Mouse (Mus musculus) embryonic facial prominence, embryonic 11.5 days (tissue): Measurements from ENCODE around the gene 1700017D01Rik. TPM values are rescaled to one million over a fixed set of nuclear protein-coding genes. Genes with fewer than 3 reads are reported as not detected.
"Not testable (repeated sequence)": the region's sequence is repeated elsewhere in the genome, so short reads cannot be mapped to it uniquely, and the experiment has no call there.

ENCODE experiments used
- ATAC-seq: fragments of 200-750 bp; cut with Nextera tagmentation; replicated peaks from 2 replicates; pipeline ENCODE4 v1.8.0; 2017; ENCODE audit warnings: low read depth; ENCODE audit not compliant: insufficient number of reproducible peaks, low FRiP score, low TSS enrichment
- DNase-seq: peaks from one replicate; pipeline ENCODE4 v3.0.0-alpha.2; 2015; ENCODE audit warnings: low spot score
- H3K27ac ChIP-seq: fragments of 300-500 bp; sonication (generic); replicated peaks from 2 replicates; pipeline ENCODE4 v1.5.1; 2014; ENCODE audit warnings: mild to moderate bottlenecking, low read depth, low read length, control low read depth
- H3K27me3 ChIP-seq: fragments of 300-500 bp; sonication (generic); 2 replicates; pipeline ENCODE4 v1.6.1; 2014; ENCODE audit warnings: mild to moderate bottlenecking, low read length, moderate library complexity, mixed read lengths; ENCODE audit not compliant: control insufficient read depth, insufficient read depth
- H3K36me3 ChIP-seq: fragments of 300-500 bp; sonication (generic); replicated peaks from 2 replicates; pipeline ENCODE4 v1.6.1; 2014; ENCODE audit warnings: low read depth, mild to moderate bottlenecking, low read length, moderate library complexity, mixed read lengths; ENCODE audit not compliant: control insufficient read depth, insufficient read depth
- H3K4me1 ChIP-seq: fragments of 300-500 bp; sonication (generic); 2 replicates; pipeline ENCODE4 v1.6.1; 2014; ENCODE audit warnings: low read length, mixed read lengths; ENCODE audit not compliant: control insufficient read depth, insufficient read depth
- H3K4me2 ChIP-seq: fragments of 300-500 bp; sonication (generic); 2 replicates; pipeline ENCODE4 v1.6.1; 2014; ENCODE audit warnings: low read depth, mild to moderate bottlenecking, control low read depth, low read length, moderate library complexity
- H3K4me3 ChIP-seq: fragments of 300-500 bp; sonication (generic); 2 replicates; pipeline ENCODE4 v1.5.1; 2014; ENCODE audit warnings: low read depth, low read length, control low read depth
- H3K9ac ChIP-seq: fragments of 300-500 bp; sonication (generic); replicated peaks from 2 replicates; pipeline ENCODE4 v1.6.1; 2014; ENCODE audit warnings: mild to moderate bottlenecking, control low read depth, low read length
- H3K9me3 ChIP-seq: fragments of 300-500 bp; sonication (generic); replicated peaks from 2 replicates; pipeline ENCODE4 v1.6.1; 2016; ENCODE audit warnings: mild to moderate bottlenecking, low read length, inconsistent platforms, mixed read lengths; ENCODE audit not compliant: control insufficient read depth
- WGBS: fragments of 180-500 bp; shearing (Covaris S2); extraction: QIAGEN DNeasy Blood & Tissue Kit; methylation state at CpG from one replicate; pipeline ENCODE4 v1.1.7; 2014; 5-methylcytosine and 5-hydroxymethylcytosine counted together
- polyA plus RNA-seq: library from polyadenylated mRNA; unstranded; fragments of >200 nt; fragmentation: Nextera tagmentation; extraction: Ambion mirVana; gene quantifications from 2 replicates; pipeline ENCODE4 v1.2.1, GENCODE M21; 2014

1700017D01Rik gene
- polyA plus RNA-seq: not detected in 2 replicates

DNA sequence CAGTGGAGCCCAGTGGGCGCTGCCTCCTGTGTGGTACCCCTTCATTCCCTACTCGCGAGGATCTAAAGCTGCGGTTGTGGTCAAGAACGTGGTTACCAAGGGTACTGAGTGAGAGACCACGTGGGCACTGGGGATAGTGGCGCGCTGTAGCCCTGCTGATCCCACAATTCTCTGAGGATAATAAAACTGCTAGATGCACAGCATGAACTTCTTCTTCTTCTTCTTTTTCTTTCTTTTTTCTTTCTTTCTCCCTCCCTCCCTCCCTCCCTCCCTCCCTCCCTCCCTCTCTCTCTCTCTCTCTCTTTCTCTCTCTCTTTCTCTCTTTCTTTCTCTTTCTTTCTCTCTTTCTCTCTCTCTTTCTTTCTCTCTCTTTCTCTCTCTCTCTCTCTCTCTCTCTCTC lies at the start of gene 1700017D01Rik:
Gene 1700017D01Rik (minus strand): TSS at position 101 of the 400 bp plus-strand sequence.
- H3K4me1 ChIP-seq, H3K27me3 ChIP-seq, H3K9me3 ChIP-seq, H3K9ac ChIP-seq, DNase-seq, H3K4me3 ChIP-seq, H3K36me3 ChIP-seq, H3K4me2 ChIP-seq, ATAC-seq, H3K27ac ChIP-seq: not testable (repeated sequence)
- WGBS: 87% methylated on average over 8 of the region's 8 CpGs

DNA sequence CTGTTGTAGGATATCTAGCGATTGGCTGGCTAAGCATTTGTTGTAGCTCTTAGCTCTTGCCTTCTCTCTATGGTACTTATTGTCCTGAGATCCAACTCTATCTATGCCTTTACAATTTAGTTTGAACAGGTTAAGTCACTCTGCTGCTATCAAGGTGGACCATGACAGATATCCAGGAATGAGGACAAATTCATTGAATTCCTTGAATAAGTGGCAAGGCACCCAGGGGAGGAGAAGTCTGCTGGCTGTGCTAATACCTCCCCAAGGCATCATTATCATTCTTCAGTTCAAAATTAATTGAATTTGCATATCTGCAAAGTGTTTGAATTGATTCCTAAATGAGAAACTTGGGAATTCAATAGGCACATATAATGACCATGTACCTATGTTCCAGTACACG lies 46.8 kb upstream of the 1700017D01Rik start:
- no peaks in the 10 kb centered on the region for H3K27me3 ChIP-seq

DNA sequence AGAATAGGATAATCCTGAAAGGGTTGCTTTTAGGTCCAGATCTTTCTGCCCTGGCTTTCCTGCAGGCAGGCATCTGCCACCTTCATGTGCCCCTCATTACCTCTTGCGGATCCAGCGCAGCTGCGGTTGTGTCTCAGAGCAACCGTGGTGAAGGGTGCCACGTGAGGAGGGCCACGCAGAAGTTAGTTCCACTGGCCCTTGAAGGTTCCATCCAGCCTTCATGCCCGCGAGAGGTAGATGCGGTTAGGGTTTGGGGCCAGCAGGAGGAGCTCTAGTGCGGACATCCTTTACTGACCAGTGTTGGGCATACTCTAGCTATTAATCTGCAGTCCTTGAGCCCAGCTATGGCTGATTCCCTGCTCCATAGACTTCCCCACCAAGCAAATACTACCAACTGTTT lies 34.5 kb upstream of the 1700017D01Rik start, which contains the start of gene 1700025F22Rik:
Gene 1700025F22Rik (minus strand): TSS at position 149 of the 400 bp plus-strand sequence.
- Histone ChIP-seq H3K4me3 (no peak within 1 kb of the TSS), H3K36me3 (no peaks in the 10 kb centered on the region), H3K27ac (no peak within 1 kb of the TSS), H3K27me3 (no peaks in the 10 kb centered on the region), H3K4me1 (no peaks in the 10 kb centered on the region), H3K9me3 (no peaks in the 10 kb centered on the region), H3K4me2 (no peak within 1 kb of the TSS), H3K9ac (no peak within 1 kb of the TSS)
- DNase-seq: no peak
- no peak for ATAC-seq
- WGBS: 28% methylated on average over 10 of the region's 10 CpGs

More for the DNA sequence above, 46.8 kb upstream of the 1700017D01Rik start:
- H3K4me3 ChIP-seq: no peak overlapping the region
- H3K36me3 ChIP-seq: no peaks in the 10 kb centered on the region
- DNase-seq: no peak
- no peak overlapping the region for H3K9ac ChIP-seq
- no peak overlapping the region for H3K27ac ChIP-seq
- no peak overlapping the region for H3K4me2 ChIP-seq
- WGBS: 64% methylated on average over 2 of the region's 2 CpGs
- H3K9me3 ChIP-seq: no peaks in the 10 kb centered on the region
- no peaks in the 10 kb centered on the region for H3K4me1 ChIP-seq
- ATAC-seq: no peak

DNA sequence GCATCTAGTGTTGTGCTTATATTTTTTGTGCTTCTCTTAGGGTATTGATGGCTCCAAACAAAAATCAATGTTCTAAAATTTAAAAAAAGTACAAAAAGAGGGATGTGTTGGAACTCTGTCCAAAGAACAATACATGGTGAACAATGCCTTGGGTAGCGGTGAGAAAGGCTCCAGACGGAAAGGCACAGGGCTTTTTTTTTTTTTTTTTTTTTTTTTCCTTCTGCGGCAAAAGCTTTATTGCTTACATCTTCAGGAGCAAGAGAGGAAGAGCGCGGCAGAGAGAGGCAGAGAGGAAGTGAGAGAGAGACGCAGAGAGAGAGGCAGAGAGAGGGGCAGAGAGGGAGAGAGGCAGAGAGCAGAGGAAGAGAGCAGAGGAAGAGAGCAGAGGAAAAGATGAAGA lies 27.2 kb upstream of the 1700017D01Rik start:
- WGBS: 86% methylated on average over 6 of the region's 6 CpGs
- H3K27me3 ChIP-seq, H3K4me1 ChIP-seq, ATAC-seq, H3K9me3 ChIP-seq, H3K9ac ChIP-seq, H3K27ac ChIP-seq, H3K4me2 ChIP-seq, H3K36me3 ChIP-seq, H3K4me3 ChIP-seq, DNase-seq: not testable (repeated sequence)

DNA sequence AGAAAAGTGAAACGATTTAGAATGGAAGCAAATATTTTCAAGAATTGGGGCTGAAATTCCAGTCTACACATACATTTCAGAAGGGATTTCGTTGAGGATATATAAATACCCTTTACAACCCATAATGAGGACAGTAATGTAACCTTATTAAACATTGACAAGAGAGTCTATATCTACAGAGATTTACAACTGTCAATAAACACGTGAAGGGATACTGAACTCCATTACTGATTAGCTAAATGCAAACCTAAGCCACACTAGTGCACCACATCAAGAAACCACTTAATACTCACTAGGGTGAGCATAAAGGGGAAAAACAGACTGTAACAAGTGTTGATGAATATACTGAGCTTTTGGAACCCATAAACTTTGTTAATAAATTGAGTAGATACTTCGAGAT lies 4.7 kb upstream of the 1700017D01Rik start:
- WGBS: 72% methylated on average over 4 of the region's 4 CpGs
- no peaks in the 10 kb centered on the region for H3K36me3 ChIP-seq
- ATAC-seq (no peak), DNase-seq (no peak)
- H3K4me3 ChIP-seq: no peak overlapping the region
- no peaks in the 10 kb centered on the region for H3K27me3 ChIP-seq
- no peak overlapping the region for H3K27ac ChIP-seq
- no peak overlapping the region for H3K9ac ChIP-seq
- H3K9me3 ChIP-seq: no peaks in the 10 kb centered on the region
- no peak overlapping the region for H3K4me2 ChIP-seq
- no peaks in the 10 kb centered on the region for H3K4me1 ChIP-seq

DNA sequence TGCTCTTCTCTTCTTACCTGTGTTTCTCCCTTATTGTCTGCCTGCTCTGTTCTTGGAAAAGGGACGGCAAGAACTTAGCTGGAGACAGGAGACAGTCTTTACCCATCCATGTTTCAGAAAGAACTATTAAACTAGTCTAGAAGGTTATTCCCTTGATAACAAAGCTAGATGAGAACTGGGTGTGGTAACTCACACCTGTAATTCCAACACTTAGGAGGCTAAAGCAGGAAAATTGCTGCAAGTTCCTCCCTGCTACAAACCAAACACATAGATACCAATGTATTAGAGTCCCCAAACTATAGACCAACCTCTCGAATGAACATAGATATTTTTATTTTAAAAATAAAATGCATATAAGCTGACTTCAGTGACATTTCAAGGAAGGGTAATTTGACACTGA lies 4.2 kb upstream of the 1700017D01Rik start:
- Histone ChIP-seq H3K4me3 (no peak overlapping the region), H3K9ac (no peak overlapping the region), H3K9me3 (no peaks in the 10 kb centered on the region), H3K4me1 (no peaks in the 10 kb centered on the region), H3K27me3 (no peaks in the 10 kb centered on the region), H3K4me2 (no peak overlapping the region), H3K27ac (no peak overlapping the region), H3K36me3 (no peaks in the 10 kb centered on the region)
- DNase-seq: no peak
- WGBS: 85% methylated on average over 2 of the region's 2 CpGs
- ATAC-seq: no peak

DNA sequence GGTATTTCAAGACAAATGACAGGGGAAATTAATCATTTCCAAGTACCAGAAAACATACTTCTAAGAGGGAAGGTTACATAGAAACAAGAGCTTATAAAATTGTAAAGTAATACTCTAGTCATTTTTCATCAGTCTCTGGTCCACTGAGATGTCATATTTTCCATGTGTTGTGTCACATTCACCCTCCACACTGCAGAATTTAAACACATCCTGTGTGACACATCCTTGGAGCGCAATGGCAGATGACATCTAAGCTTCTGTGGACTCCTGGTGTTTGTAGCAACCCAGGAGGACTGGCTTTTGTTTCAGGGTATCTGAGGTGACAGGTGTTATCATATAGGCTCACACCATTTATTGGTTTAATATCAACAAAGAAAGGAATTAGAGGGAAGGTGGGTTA lies 974 bp downstream of the 1700017D01Rik start:
- no peak overlapping the region for H3K9ac ChIP-seq
- 85% methylated on average over 1 of the region's 1 CpGs for WGBS
- no peak overlapping the region for H3K27ac ChIP-seq
- ATAC-seq (no peak), DNase-seq (no peak)
- no peaks in the 10 kb centered on the region for H3K36me3 ChIP-seq
- no peaks in the 10 kb centered on the region for H3K9me3 ChIP-seq
- H3K4me2 ChIP-seq: no peak overlapping the region
- no peaks in the 10 kb centered on the region for H3K27me3 ChIP-seq
- H3K4me1 ChIP-seq: no peaks in the 10 kb centered on the region
- H3K4me3 ChIP-seq: no peak overlapping the region

DNA sequence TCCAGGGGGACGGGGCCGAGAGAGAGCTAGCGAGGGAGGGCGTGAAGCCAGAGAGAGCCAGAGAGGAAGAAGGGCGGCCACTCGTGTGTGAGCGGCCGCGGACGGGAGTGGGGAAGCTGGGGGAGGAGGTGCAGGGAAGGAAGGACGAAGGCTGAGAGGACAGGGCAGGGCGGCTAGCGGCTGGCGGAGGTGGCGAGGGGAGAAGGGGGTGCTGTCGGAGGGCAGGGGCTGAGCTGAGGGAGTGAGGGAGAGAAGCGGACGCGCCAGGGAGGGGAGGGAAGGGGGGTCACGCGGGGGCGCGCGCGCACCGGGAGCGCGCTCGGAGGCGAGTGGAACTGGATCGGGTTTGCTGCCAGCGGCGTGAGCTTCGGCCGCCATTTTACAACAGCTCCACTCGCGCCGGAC lies 9.7 kb downstream of the 1700017D01Rik start:
- H3K9ac ChIP-seq: peak overlapping the region; percentile 39; the same call in 1 of the 2 replicates
- 0 out of 2 replicates have a peak overlapping the region, but pooled peaks have one; percentile 19 for H3K4me2 ChIP-seq
- H3K36me3 ChIP-seq, DNase-seq, H3K9me3 ChIP-seq, H3K4me1 ChIP-seq, H3K27ac ChIP-seq, H3K27me3 ChIP-seq: not testable (repeated sequence)
- 6% methylated on average over 5 of the region's 38 CpGs for WGBS
- peak overlapping the region; percentile 28 for H3K4me3 ChIP-seq
- peak; percentile 99 for ATAC-seq
